Mouse (Mus musculus): ENCODE measurements around the gene Olfr157.

DNA sequence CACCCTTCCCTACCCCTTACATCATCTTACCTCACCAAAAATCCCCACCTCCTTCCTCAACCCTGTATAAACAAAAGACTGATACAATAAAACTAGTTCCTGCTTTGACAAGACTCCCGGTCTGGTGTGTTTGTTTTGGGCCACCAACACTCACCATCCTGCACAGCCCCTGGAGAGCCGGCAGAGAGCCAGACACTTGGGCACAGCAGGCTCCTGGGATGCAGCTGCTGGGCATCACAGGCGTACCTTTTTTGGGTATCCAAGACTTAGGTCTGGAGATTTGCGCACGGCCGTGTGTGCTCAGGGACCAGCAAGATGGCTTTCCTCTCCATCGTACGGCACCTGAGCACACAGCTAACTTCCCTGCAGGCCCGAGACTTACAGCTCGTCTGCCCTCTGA, 19.9 kb upstream of the Olfr157 start:
- TF ChIP-seq ZNF384 (IDR thresholded peaks at IDR 0.05; ENCODE audit: low read depth, low read length) (no peak), ZC3H11A (IDR thresholded peaks at IDR 0.05; ENCODE audit: borderline replicate concordance, low read depth, low read length) (no peak)
